Mouse (Mus musculus): ENCODE data around the gene Hnrnpll. TPM values are rescaled to one million over a fixed set of nuclear protein-coding genes. Genes with fewer than 3 reads are reported as not detected.

Hnrnpll gene
- polyA plus RNA-seq, 1 experiment from 2014 or later, result 132 TPM

- Histone ChIP-seq H3K4me1 (ENCODE audit: control insufficient read depth, insufficient read depth, low read length) (no peaks in the 10 kb centered on the region), H3K9me3 (ENCODE audit: control insufficient read depth, low read length) (no peaks in the 10 kb centered on the region), H3K27me3 (ENCODE audit: control insufficient read depth, insufficient read depth, low read length) (no peaks in the 10 kb centered on the region), H3K36me3 (ENCODE audit: control insufficient read depth, insufficient read depth, low read length) (no peaks in the 10 kb centered on the region), H3K9ac (ENCODE audit: low read length) (no peak overlapping the region), H3K4me3 (ENCODE audit: low read depth, low read length) (no peak overlapping the region), H3K4me2 (no peak overlapping the region), H3K27ac (ENCODE audit: low read depth, low read length) (no peak overlapping the region)
- ATAC-seq (ENCODE audit: low FRiP score) (no peak), DNase-seq (ENCODE audit: low spot score, missing footprints) (no peak)
- WGBS, result 90% methylated on average over 3 of the region's 3 CpGs
These were observed 70.0 kb downstream of the Hnrnpll start for GRCm38 (mm10) chr17:79992114-79992513.

- H3K4me1 ChIP-seq (ENCODE audit: control insufficient read depth, insufficient read depth, low read length), result no peaks in the 10 kb centered on the region
- no peak overlapping the region for H3K4me3 ChIP-seq (ENCODE audit: low read depth, low read length)
- H3K9me3 ChIP-seq (ENCODE audit: control insufficient read depth, low read length), result no peaks in the 10 kb centered on the region
- H3K27ac ChIP-seq (ENCODE audit: low read depth, low read length), result no peak overlapping the region
- H3K4me2 ChIP-seq, result no peak overlapping the region
- DNase-seq (ENCODE audit: low spot score, missing footprints) (no peak), ATAC-seq (ENCODE audit: low FRiP score) (no peak)
- H3K9ac ChIP-seq (ENCODE audit: low read length), result no peak overlapping the region
- H3K27me3 ChIP-seq (ENCODE audit: control insufficient read depth, insufficient read depth, low read length), result no peaks in the 10 kb centered on the region
- WGBS, result 85% methylated on average over 12 of the region's 12 CpGs
- no peaks in the 10 kb centered on the region for H3K36me3 ChIP-seq (ENCODE audit: control insufficient read depth, insufficient read depth, low read length)
These were observed 70.8 kb downstream of the Hnrnpll start for GRCm38 (mm10) chr17:79991166-79991958.

- DNase-seq (ENCODE audit: low spot score, missing footprints) (no peak), ATAC-seq (ENCODE audit: low FRiP score) (no peak)
- Histone ChIP-seq H3K9me3 (ENCODE audit: control insufficient read depth, low read length) (no peaks in the 10 kb centered on the region), H3K36me3 (ENCODE audit: control insufficient read depth, insufficient read depth, low read length) (no peaks in the 10 kb centered on the region), H3K27me3 (ENCODE audit: control insufficient read depth, insufficient read depth, low read length) (no peaks in the 10 kb centered on the region), H3K4me3 (ENCODE audit: low read depth, low read length) (no peak overlapping the region), H3K4me2 (no peak overlapping the region), H3K27ac (ENCODE audit: low read depth, low read length) (no peak overlapping the region), H3K9ac (ENCODE audit: low read length) (no peak overlapping the region), H3K4me1 (ENCODE audit: control insufficient read depth, insufficient read depth, low read length) (no peaks in the 10 kb centered on the region)
- 82% methylated on average over 7 of the region's 7 CpGs for WGBS
These were observed 72.0 kb downstream of the Hnrnpll start for GRCm38 (mm10) chr17:79990161-79990560.

- Histone ChIP-seq H3K36me3 (ENCODE audit: control insufficient read depth, insufficient read depth, low read length) (no peaks in the 10 kb centered on the region), H3K9me3 (ENCODE audit: control insufficient read depth, low read length) (no peaks in the 10 kb centered on the region)
- DNase-seq (ENCODE audit: low spot score, missing footprints), result peak; percentile 81
These were observed 77.7 kb downstream of the Hnrnpll start for GRCm38 (mm10) chr17:79984450-79984849.

GRCm38 (mm10) chr17:79982955-79983529, 79.1 kb downstream of the Hnrnpll start:
- ATAC-seq (ENCODE audit: low FRiP score) (no peak), DNase-seq (ENCODE audit: low spot score, missing footprints) (peak; percentile 79)
- WGBS, result 65% methylated on average over 8 of the region's 8 CpGs
- Histone ChIP-seq H3K4me3 (ENCODE audit: low read depth, low read length) (no peak overlapping the region), H3K36me3 (ENCODE audit: control insufficient read depth, insufficient read depth, low read length) (no peaks in the 10 kb centered on the region), H3K27ac (ENCODE audit: low read depth, low read length) (no peak overlapping the region), H3K4me1 (ENCODE audit: control insufficient read depth, insufficient read depth, low read length) (peaks cover 4% of the 10 kb centered on the region; the same call in 1 of the 2 replicates), H3K9me3 (ENCODE audit: control insufficient read depth, low read length) (no peaks in the 10 kb centered on the region), H3K4me2 (no peak overlapping the region), H3K9ac (ENCODE audit: low read length) (no peak overlapping the region), H3K27me3 (ENCODE audit: control insufficient read depth, insufficient read depth, low read length) (no peaks in the 10 kb centered on the region)

More at GRCm38 (mm10) chr17:79984450-79984849, 77.7 kb downstream of the Hnrnpll start:
- 96% methylated on average over 7 of the region's 7 CpGs for WGBS
- H3K4me1 ChIP-seq (ENCODE audit: control insufficient read depth, insufficient read depth, low read length), result peaks cover 4% of the 10 kb centered on the region; the same call in 1 of the 2 replicates
- ATAC-seq (ENCODE audit: low FRiP score), result no peak
- H3K9ac ChIP-seq (ENCODE audit: low read length), result no peak overlapping the region
- H3K27me3 ChIP-seq (ENCODE audit: control insufficient read depth, insufficient read depth, low read length), result no peaks in the 10 kb centered on the region
- no peak overlapping the region for H3K4me3 ChIP-seq (ENCODE audit: low read depth, low read length)
- H3K27ac ChIP-seq (ENCODE audit: low read depth, low read length), result no peak overlapping the region
- no peak overlapping the region for H3K4me2 ChIP-seq

GRCm38 (mm10) chr17:79982548-79982947, 79.6 kb downstream of the Hnrnpll start:
- Histone ChIP-seq H3K4me3 (ENCODE audit: low read depth, low read length) (no peak overlapping the region), H3K4me1 (ENCODE audit: control insufficient read depth, insufficient read depth, low read length) (peaks cover 4% of the 10 kb centered on the region; the same call in 1 of the 2 replicates), H3K27me3 (ENCODE audit: control insufficient read depth, insufficient read depth, low read length) (no peaks in the 10 kb centered on the region), H3K9ac (ENCODE audit: low read length) (no peak overlapping the region; the same call in 1 of the 2 replicates), H3K36me3 (ENCODE audit: control insufficient read depth, insufficient read depth, low read length) (no peaks in the 10 kb centered on the region), H3K9me3 (ENCODE audit: control insufficient read depth, low read length) (no peaks in the 10 kb centered on the region), H3K4me2 (no peak overlapping the region), H3K27ac (ENCODE audit: low read depth, low read length) (no peak overlapping the region)
- DNase-seq (ENCODE audit: low spot score, missing footprints), result no peak
- WGBS, result 34% methylated on average over 7 of the region's 7 CpGs
- ATAC-seq (ENCODE audit: low FRiP score), result no peak

- Histone ChIP-seq H3K36me3 (ENCODE audit: control insufficient read depth, insufficient read depth, low read length) (no peaks in the 10 kb centered on the region), H3K9ac (ENCODE audit: low read length) (no peak overlapping the region; the same call in 1 of the 2 replicates), H3K9me3 (ENCODE audit: control insufficient read depth, low read length) (no peaks in the 10 kb centered on the region), H3K4me2 (no peak overlapping the region), H3K4me1 (ENCODE audit: control insufficient read depth, insufficient read depth, low read length) (peaks cover 4% of the 10 kb centered on the region; the same call in 1 of the 2 replicates), H3K4me3 (ENCODE audit: low read depth, low read length) (no peak overlapping the region), H3K27ac (ENCODE audit: low read depth, low read length) (no peak overlapping the region), H3K27me3 (ENCODE audit: control insufficient read depth, insufficient read depth, low read length) (no peaks in the 10 kb centered on the region)
- ATAC-seq (ENCODE audit: low FRiP score), result no peak
- DNase-seq (ENCODE audit: low spot score, missing footprints), result peak; percentile 78
- WGBS, result 67% methylated on average over 12 of the region's 12 CpGs
These were observed 80.2 kb downstream of the Hnrnpll start for GRCm38 (mm10) chr17:79981758-79982481.

- peaks cover 4% of the 10 kb centered on the region; the same call in 1 of the 2 replicates for H3K4me1 ChIP-seq (ENCODE audit: control insufficient read depth, insufficient read depth, low read length)
- no peak overlapping the region for H3K4me3 ChIP-seq (ENCODE audit: low read depth, low read length)
- H3K27me3 ChIP-seq (ENCODE audit: control insufficient read depth, insufficient read depth, low read length), result no peaks in the 10 kb centered on the region
- 79% methylated on average over 6 of the region's 6 CpGs for WGBS
- no peak overlapping the region for H3K9ac ChIP-seq (ENCODE audit: low read length)
- no peak for ATAC-seq (ENCODE audit: low FRiP score)
- no peaks in the 10 kb centered on the region for H3K9me3 ChIP-seq (ENCODE audit: control insufficient read depth, low read length)
- H3K27ac ChIP-seq (ENCODE audit: low read depth, low read length), result no peak overlapping the region
- DNase-seq (ENCODE audit: low spot score, missing footprints), result no peak
- H3K4me2 ChIP-seq, result no peak overlapping the region
- no peaks in the 10 kb centered on the region for H3K36me3 ChIP-seq (ENCODE audit: control insufficient read depth, insufficient read depth, low read length)
These were observed 80.8 kb downstream of the Hnrnpll start for GRCm38 (mm10) chr17:79981348-79981747.

Data from midbrain, embryonic 11.5 days (tissue).